Mouse (Mus musculus): ENCODE data around the gene Rcn3.

DNA sequence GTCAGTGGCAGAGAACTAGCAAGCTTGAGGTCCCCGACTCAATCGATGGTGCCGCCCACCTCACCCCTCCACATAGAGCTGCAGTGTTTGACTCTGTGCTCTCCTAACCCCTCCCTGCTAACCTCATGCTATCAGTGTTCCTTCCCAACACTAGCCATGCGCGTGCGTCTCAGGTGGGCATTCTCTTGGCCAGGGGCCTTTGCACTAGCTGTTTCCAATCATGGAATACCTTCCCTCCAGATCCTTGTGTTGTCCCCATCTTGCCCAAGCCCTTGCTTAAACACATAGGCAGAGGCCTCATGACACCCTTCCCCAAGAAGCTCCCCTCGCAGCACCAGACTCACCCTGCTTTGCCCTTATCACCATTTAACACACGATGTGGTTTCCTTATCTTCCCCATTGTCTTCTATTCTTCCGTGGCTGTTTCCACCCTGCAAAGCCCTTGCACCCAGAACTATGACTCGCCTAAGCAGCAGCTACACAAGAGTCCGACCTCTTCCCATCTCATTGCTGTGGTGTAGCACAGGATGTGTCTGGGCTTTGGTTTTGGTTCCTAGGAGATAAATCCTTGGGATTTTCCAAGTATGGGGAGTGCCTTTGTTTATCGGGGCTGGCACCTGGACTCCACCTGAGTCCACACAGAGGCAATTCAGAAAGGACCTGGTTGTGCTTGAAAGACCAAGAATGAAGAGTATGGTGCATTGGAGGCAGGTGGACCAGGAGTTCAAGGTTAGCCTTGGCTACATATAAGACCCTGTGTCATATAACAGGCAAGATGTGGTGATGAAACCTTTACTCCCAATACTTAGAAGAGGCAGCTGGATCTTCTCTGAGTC is 45.4 kb upstream of the Rcn3 start:
- TF ChIP-seq CTCF (IDR thresholded peaks at IDR 0.05; ENCODE audit: extremely low read depth, insufficient read depth, low read length) (no peak), POLR2A (IDR thresholded peaks at IDR 0.05; ENCODE audit: extremely low read depth, insufficient read depth, low read length) (no peak)

All from cortical plate, adult 2 months (tissue).